Mouse (Mus musculus): ENCODE results near the gene Igsf3.

Igsf3 gene

GRCm38 (mm10) chr3:101507766-101508165 is 130.9 kb downstream of the Igsf3 start:
- no peak for DNase-seq

GRCm38 (mm10) chr3:101509707-101510544 is 133.0 kb downstream of the Igsf3 start:
- no peak for DNase-seq

- DNase-seq: no peak
Measured at GRCm38 (mm10) chr3:101510632-101511031, 133.7 kb downstream of the Igsf3 start.
